Mouse (Mus musculus): Measurements from ENCODE around the gene Cybb.
"Not testable (repeated sequence)": the region's sequence is repeated elsewhere in the genome, so short reads cannot be mapped to it uniquely, and the experiment has no call there.

The Cybb gene

GRCm38 (mm10) chrX:9487671-9488070 lies at the start of gene Cybb:
TSS of gene Cybb (minus strand) at chrX:9487771.
- DNase-seq (ENCODE audit: low spot score in 2 of 2), result no peak

- no peak for DNase-seq (ENCODE audit: low spot score in 2 of 2)
These were observed 49.3 kb upstream of the Cybb start for GRCm38 (mm10) chrX:9536881-9537280.

GRCm38 (mm10) chrX:9519969-9520368 lies 32.4 kb upstream of the Cybb start:
- not testable (repeated sequence) for DNase-seq (ENCODE audit: low spot score in 2 of 2)

- not testable (repeated sequence) for DNase-seq (ENCODE audit: low spot score in 2 of 2)
These were observed 30.0 kb upstream of the Cybb start for GRCm38 (mm10) chrX:9517531-9517930.

- not testable (repeated sequence) for DNase-seq (ENCODE audit: low spot score in 2 of 2)
These were observed 12.5 kb downstream of the Cybb start for GRCm38 (mm10) chrX:9475036-9475435.

- DNase-seq (ENCODE audit: low spot score in 2 of 2), result no peak
These were observed 13.1 kb downstream of the Cybb start for GRCm38 (mm10) chrX:9474440-9474839.

- DNase-seq (ENCODE audit: low spot score in 2 of 2), result no peak
These were observed 13.8 kb downstream of the Cybb start for GRCm38 (mm10) chrX:9473768-9474167.

GRCm38 (mm10) chrX:9470811-9471388 lies 16.7 kb downstream of the Cybb start:
- DNase-seq (ENCODE audit: low spot score in 2 of 2), result no peak

- no peak for DNase-seq (ENCODE audit: low spot score in 2 of 2)
These were observed 18.5 kb downstream of the Cybb start for GRCm38 (mm10) chrX:9469100-9469499.

- DNase-seq (ENCODE audit: low spot score in 2 of 2), result no peak
These were observed 20.6 kb downstream of the Cybb start for GRCm38 (mm10) chrX:9467020-9467419.

GRCm38 (mm10) chrX:9465890-9466289 lies 21.7 kb downstream of the Cybb start:
- no peak for DNase-seq (ENCODE audit: low spot score in 2 of 2)

- no peak for DNase-seq (ENCODE audit: low spot score in 2 of 2)
These were observed 24.9 kb downstream of the Cybb start for GRCm38 (mm10) chrX:9462671-9463070.

GRCm38 (mm10) chrX:9461399-9461798 lies 26.2 kb downstream of the Cybb start:
- DNase-seq (ENCODE audit: low spot score in 2 of 2), result no peak

- no peak for DNase-seq (ENCODE audit: low spot score in 2 of 2)
These were observed 27.1 kb downstream of the Cybb start for GRCm38 (mm10) chrX:9460387-9460930.

GRCm38 (mm10) chrX:9452375-9452774 lies 35.2 kb downstream of the Cybb start:
- no peak for DNase-seq (ENCODE audit: low spot score in 2 of 2)

- no peak for DNase-seq (ENCODE audit: low spot score in 2 of 2)
These were observed 40.3 kb downstream of the Cybb start for GRCm38 (mm10) chrX:9447284-9447683.

GRCm38 (mm10) chrX:9441102-9441501 lies 46.5 kb downstream of the Cybb start:
- DNase-seq (ENCODE audit: low spot score in 2 of 2), result no peak

- DNase-seq (ENCODE audit: low spot score in 2 of 2), result no peak
These were observed 47.0 kb downstream of the Cybb start for GRCm38 (mm10) chrX:9440556-9440955.

- no peak for DNase-seq (ENCODE audit: low spot score in 2 of 2)
These were observed 48.3 kb downstream of the Cybb start for GRCm38 (mm10) chrX:9439257-9439656.

GRCm38 (mm10) chrX:9413889-9414288 lies 73.7 kb downstream of the Cybb start:
- DNase-seq (ENCODE audit: low spot score in 2 of 2), result no peak

Measured in frontal cortex, postnatal 25 days (tissue).